27 mouse cellular contexts compared by ENCODE assay signal in the genomic region with DNA sequence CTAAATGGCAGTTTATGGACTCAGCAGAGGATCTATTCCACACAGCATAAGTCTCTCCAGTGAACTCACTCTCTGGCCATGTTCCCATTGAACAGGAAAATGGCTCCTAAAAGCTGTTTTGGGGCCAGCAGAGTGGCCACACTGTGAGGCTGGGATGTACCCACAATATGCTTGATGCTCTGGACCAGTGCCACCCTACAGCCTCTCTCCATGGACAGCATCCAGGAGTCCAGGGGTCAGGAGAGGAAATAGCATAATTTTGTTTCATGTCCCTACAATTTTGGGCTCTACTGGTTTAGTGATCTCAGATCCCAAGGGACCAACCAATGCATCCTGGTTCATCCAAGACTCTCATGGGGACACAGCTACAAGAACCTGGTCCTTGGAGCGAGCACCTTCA. TPM values are rescaled to one million over a fixed set of nuclear protein-coding genes. Genes with fewer than 3 reads are reported as not detected.
DNase-seq lines count a peak whose midpoint lies in the region; TF ChIP-seq lines count a peak whose summit lies in the region.
"Had no signal": no experiment of that assay in that cellular context is flagged by ENCODE, and none has a peak within 500 bp of the region (broad histone marks: within the 10 kb centered on the region; RNA-seq: fewer than 3 reads in every experiment).

No protein-coding gene starts in this region.

- TF ChIP-seq POLR2A in ES-Bruce4 (IDR thresholded peaks at IDR 0.05; ENCODE audit: insufficient read depth, low read length) = no peak

- peak overlapping the region; percentile 61; the same call in 1 of the 2 replicates for H3K27ac ChIP-seq in ES-Bruce4 (ENCODE audit: insufficient read depth, low read length)
- H3K27ac ChIP-seq: embryonic facial prominence, embryonic 12.5 days; embryonic facial prominence, embryonic 15.5 days; heart, embryonic 15.5 days; hindbrain, embryonic 14.5 days; hindbrain, postnatal 0 days had no signal

- peak; percentile 31 to 35 for DNase-seq in cerebellum, postnatal 14 days
- DNase-seq in cerebellum, postnatal 36 days = no peak
- DNase-seq in kidney, postnatal 36 days = peak; percentile 39 to 66
- DNase-seq in kidney, postnatal 4 days = no peak
- no peak for DNase-seq in right cerebral cortex, postnatal 4 days
- DNase-seq: adrenal gland, postnatal 10 days; adrenal gland, postnatal 36 days; B cell, adult 2 months; cerebellum, adult 18-20 months; gastrocnemius, postnatal 25 days; heart, adult 18-20 months; heart, postnatal 10 days; heart, postnatal 4 days had no signal

- H3K36me3 ChIP-seq in ES-Bruce4 (ENCODE audit: control insufficient read depth, insufficient read depth, low read length, poor library complexity, severe bottlenecking) = no peaks in the 10 kb centered on the region
- H3K36me3 ChIP-seq: embryonic facial prominence, embryonic 12.5 days; embryonic facial prominence, embryonic 15.5 days; heart, embryonic 12.5 days; heart, embryonic 15.5 days had no signal

- H3K27me3 ChIP-seq in ES-Bruce4 (ENCODE audit: control insufficient read depth, insufficient read depth, low read length, poor library complexity, severe bottlenecking) = no peaks in the 10 kb centered on the region
- H3K27me3 ChIP-seq: embryonic facial prominence, embryonic 12.5 days; embryonic facial prominence, embryonic 15.5 days had no signal

- no peaks in the 10 kb centered on the region for H3K9me3 ChIP-seq in ES-Bruce4 (replicated peaks; ENCODE audit: control insufficient read depth, insufficient read depth, low read length, poor library complexity, severe bottlenecking)
- H3K9me3 ChIP-seq: embryonic facial prominence, embryonic 12.5 days; embryonic facial prominence, embryonic 15.5 days; heart, embryonic 12.5 days; heart, embryonic 15.5 days had no signal

- H3K4me1 ChIP-seq in ES-Bruce4 (ENCODE audit: control insufficient read depth, insufficient read depth, low read length) = peaks cover 3% of the 10 kb centered on the region

- no peak overlapping the region for H3K9ac ChIP-seq in ES-Bruce4 (ENCODE audit: low read depth, poor library complexity, severe bottlenecking)
- H3K9ac ChIP-seq: embryonic facial prominence, embryonic 12.5 days; embryonic facial prominence, embryonic 15.5 days; heart, embryonic 12.5 days; heart, embryonic 15.5 days; hindbrain, embryonic 14.5 days had no signal

- H3K4me3 ChIP-seq in ES-Bruce4 (ENCODE audit: low read depth, low read length) = no peak overlapping the region
- H3K4me3 ChIP-seq: embryonic facial prominence, embryonic 12.5 days; embryonic facial prominence, embryonic 15.5 days; heart, embryonic 12.5 days; heart, embryonic 15.5 days had no signal

- no peak for TF ChIP-seq CTCF in ES-Bruce4 (IDR thresholded peaks at IDR 0.05; ENCODE audit: low read depth, low read length)

- TF ChIP-seq EP300 in ES-Bruce4 (IDR thresholded peaks at IDR 0.05; ENCODE audit: insufficient read depth, low read depth, low read length) = no peak

RNA-seq across cellular contexts. Expression of a gene that starts 3.4 kb away (rescaled TPM):
- 18.3 and 22.2 TPM in 2 replicates for polyA plus RNA-seq in ES-Bruce4 (2011; ENCODE audit: insufficient read depth, insufficient read length, low read depth, missing spikeins)

RNA-seq across cellular contexts. Expression of a gene that starts 20.5 kb away (rescaled TPM):
- 19.6 and 22.0 TPM in 2 replicates for polyA plus RNA-seq in ES-Bruce4 (2011; ENCODE audit: insufficient read depth, insufficient read length, low read depth, missing spikeins)
- polyA plus RNA-seq: forebrain, embryonic 14.5 days; hindbrain, embryonic 14.5 days had no signal

RNA-seq across cellular contexts. Expression of a gene that starts 28.6 kb away (rescaled TPM):
- polyA plus RNA-seq in ES-Bruce4 (2011; ENCODE audit: insufficient read depth, insufficient read length, low read depth, missing spikeins) = not detected in 2 replicates
- polyA plus RNA-seq: activated CD4-positive, CD25-positive, alpha-beta regulatory T cell, adult 4 months; embryonic facial prominence, embryonic 12.5 days; embryonic facial prominence, embryonic 15.5 days; forebrain, embryonic 11.5 days; forebrain, embryonic 14.5 days; gonadal fat pad, adult 2 months; heart, embryonic 12.5 days; heart, embryonic 15.5 days; hindbrain, embryonic 11.5 days; hindbrain, embryonic 14.5 days; hindbrain, postnatal 0 days; inflammation-experienced regulatory T-cells, adult 6 months; intestine, embryonic 16.5 days had no signal

RNA-seq across cellular contexts. Expression of a gene that starts 39.8 kb away (rescaled TPM):
- not detected in 2 replicates for polyA plus RNA-seq in ES-Bruce4 (2011; ENCODE audit: insufficient read depth, insufficient read length, low read depth, missing spikeins)
- polyA plus RNA-seq: forebrain, embryonic 11.5 days; heart, embryonic 12.5 days; hindbrain, embryonic 11.5 days had no signal

RNA-seq across cellular contexts. Expression of a gene that starts 42.8 kb away (rescaled TPM):
- polyA plus RNA-seq in ES-Bruce4 (2011; ENCODE audit: insufficient read depth, insufficient read length, low read depth, missing spikeins) = 15.4 and 23.2 TPM in 2 replicates

Comparison
In these comparisons a context has a peak if more than half of its experiments do, and no peak if none do; other contexts are left out.
1. DNase-seq: peak in cerebellum, postnatal 14 days (2 of 2) and kidney, postnatal 36 days (2 of 2); none in cerebellum, postnatal 36 days (0 of 2), kidney, postnatal 4 days (0 of 2) and right cerebral cortex, postnatal 4 days (single experiment).